Mouse (Mus musculus): ENCODE results near the gene Nit1.

Gene Nit1

DNA sequence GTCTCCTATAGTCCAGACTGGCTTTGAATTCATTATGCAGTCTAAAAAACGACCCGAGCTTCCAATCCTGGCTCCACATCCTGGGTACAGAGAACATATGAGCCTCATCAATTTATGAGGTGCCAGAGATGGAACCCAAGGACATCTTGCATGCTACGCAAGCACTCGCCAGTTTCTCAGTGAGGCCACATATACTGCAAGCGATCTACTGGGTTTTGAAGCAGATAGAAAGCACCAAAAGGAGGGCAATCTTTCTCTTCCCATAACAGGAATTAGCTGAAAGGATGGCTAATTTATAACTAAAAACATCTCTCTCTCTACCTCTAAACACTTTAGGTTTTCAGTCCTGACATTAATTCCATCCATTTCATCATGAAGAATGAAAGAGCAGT lies 51.5 kb downstream of the Nit1 start:
- no peak for DNase-seq (ENCODE audit: low spot score in 2 of 2)

DNA sequence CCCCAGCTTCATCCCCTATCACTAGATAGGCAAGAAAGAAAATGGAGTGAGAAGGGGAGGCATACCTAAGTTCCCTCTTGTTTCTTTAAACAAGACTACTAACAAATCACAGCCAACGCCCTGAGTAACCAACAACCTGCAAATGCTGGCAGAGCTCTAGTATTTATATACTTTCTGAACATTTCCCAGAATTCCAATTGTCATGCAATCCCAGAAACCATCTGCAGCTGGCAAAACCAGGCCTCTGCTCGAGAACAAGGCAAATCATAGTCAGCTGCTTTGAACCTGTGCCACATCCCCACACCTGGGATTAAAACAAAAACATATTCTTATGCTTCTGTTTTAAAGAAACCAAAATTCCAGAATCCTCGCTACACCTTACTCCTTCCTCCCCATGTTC lies 52.1 kb downstream of the Nit1 start:
- DNase-seq (ENCODE audit: low spot score in 2 of 2) = no peak

DNA sequence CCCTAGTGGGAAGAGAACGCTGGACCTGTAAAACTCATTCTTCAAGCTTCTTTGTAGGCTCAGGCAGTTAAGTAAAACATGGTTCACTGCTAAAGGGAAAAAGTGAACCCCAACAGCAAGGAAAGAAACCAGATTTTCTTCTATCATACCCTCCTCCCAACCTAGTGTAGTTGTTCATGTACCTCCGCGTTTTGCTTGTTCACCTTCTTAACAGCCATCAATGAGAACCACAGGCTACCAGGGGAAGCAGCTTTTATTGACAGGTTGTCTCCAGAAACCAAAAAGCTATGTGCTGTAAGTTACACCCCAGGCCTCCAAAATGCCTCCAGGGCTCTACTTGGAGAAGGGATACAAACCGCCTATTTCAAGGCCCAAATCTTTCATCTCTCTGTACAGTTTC lies 57.1 kb downstream of the Nit1 start:
- DNase-seq (ENCODE audit: low spot score in 2 of 2) = no peak
